Mouse (Mus musculus) gastrocnemius, postnatal 4 days (tissue): ENCODE results near the gene Tbc1d1. TPM values are rescaled to one million over a fixed set of nuclear protein-coding genes. Genes with fewer than 3 reads are reported as not detected.

Experiments used
- DNase-seq, 2 experiments: peaks; one replicate each; pipeline ENCODE4 v3.0.0; 2021 to 2022; ENCODE audit warnings: low spot score in 2 of 2, mixed read lengths in 2 of 2
- total RNA-seq, 2 experiments: library from RNA; stranded (reverse); gene quantifications; 2 replicates each; pipeline ENCODE4 v1.2.3; 2021

Gene Tbc1d1
- total RNA-seq, 2 experiments from 2014 or later, result 22.9 to 28.7 TPM

DNA sequence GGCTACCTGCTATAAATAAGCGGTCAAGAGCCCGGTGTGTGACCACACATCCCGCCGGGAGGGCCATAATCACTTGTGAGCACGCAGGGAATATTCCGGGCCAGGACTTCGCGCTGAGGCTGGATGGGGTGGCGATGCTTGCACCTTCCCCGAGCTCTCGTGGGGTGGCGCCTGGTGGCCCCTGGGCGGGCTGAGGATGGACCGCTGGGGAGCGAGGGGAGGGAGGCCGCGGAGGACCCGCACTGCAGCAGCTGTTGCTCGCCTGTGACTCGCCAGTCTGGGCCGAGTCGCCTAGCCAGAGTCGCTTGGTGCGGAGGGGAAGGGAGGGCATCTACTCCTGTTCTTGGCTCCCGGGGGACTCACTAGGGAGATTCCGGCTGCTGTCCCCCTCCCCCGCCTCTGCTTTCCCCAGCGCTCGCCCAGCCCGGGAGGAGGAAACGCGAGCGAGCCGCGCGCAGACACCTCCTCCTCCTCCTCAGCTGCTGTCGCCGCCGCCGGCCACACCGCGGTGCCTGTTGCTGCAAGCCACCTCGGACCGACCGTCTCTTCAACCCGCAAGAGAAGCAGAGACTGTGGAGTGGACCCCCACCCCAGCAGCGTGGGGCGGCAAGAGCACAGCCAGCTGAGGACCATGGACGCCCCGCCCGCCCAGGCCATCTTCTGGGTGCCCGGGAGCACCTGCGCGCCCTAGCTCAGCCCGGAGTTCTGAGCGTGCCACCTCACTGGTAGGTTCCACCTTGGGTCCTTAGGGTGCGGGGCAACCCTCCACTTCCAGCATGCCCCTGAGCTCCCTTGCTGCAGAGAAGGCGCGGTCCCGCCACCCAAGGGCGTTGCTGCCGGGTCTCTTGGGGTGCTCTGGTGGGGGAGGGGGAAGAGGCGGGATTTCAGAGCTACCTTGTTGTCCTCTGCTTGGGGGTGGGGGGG, 3.9 kb downstream of the Tbc1d1 start:
- peak; percentile 35 to 57 for DNase-seq

DNA sequence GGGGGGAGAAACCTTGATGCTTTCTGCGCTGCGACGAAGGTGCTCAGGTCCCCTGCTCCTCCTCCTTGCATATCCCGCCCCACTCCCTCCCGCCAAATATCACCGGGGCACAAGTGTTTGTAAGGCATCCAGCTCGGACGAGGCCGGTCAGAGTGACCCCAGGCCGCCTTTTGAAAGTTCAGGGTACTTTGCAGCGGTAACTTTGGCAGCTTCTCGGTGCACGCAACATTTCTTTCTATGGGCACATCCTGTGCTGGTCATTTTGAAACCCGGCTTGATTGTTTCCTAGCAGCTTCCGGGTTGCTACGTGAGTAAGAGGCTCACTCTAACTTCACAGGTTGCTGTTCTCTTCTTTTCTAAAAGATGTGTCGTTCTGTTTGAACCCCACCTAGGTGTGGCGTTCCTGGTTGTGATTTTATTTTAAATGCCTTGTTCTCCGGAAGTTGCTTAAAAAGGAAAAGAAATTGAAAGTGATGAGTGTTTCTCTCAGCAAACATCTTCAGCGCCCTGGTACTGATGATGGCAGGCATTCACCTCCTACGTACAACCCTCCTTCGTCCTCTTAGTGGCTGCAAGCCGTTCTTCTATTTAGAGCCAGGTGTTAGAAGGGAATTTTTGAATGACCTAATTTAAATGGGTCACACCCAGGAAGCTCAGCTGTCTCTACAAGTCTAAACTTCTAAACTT, 4.7 kb downstream of the Tbc1d1 start:
- no peak for DNase-seq

DNA sequence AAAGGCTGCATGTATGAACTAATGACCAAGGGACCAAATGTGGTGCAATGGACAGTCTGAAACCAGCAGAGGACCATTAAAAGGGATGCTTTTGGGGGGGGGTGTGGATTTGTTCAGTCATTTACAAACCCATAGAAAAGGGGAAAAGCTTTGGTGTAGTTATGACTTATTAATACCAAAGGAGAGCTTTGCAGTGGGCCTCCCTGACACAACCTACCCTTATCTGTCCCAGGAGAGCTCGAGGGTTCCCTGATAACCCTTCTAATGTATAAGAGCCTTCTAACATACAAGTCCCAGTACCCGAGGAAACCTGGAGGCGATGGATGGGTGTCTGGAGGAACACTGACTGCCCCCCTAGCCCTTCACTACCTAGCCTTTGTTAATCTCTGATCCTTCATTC, 5.8 kb downstream of the Tbc1d1 start:
- DNase-seq, result no peak

DNA sequence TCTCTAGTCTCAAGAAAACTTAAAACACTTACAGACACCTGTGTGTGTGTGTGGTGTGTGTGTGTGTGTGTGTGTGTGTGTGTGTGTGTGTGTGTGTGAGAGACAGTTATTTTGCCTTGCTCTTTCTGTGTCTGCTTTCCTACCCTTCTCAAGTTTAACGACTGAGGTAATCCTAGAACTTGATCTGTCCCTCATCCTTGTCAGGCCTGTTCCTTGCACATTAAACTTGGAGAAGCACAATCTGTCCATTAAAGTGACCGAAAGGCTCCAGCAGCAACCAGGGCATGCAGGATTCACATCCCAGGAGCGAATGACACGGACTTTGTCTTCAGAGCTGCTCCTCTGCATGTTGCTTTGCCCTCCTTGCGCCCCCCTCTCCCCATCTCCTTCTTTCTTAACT, 6.5 kb downstream of the Tbc1d1 start:
- DNase-seq, result no peak

DNA sequence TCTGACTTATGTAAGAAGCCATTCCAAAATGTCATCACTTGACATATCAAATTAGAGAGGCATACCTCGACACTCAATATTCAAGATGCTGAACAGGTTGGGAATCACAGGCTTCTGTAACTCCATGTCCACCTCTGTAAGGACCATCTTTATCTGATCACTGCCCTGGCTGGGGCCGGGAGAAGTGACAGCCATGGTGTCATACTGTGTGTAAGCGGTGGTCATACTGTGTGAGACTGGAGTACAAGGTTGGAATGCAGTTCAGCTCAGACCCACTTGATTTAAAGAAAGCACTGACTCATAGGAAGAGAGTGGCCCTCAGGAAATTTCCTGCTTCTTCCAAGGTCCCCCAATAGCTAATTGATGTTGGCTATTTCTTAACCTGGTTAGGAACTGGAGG, 8.3 kb downstream of the Tbc1d1 start:
- no peak for DNase-seq

DNA sequence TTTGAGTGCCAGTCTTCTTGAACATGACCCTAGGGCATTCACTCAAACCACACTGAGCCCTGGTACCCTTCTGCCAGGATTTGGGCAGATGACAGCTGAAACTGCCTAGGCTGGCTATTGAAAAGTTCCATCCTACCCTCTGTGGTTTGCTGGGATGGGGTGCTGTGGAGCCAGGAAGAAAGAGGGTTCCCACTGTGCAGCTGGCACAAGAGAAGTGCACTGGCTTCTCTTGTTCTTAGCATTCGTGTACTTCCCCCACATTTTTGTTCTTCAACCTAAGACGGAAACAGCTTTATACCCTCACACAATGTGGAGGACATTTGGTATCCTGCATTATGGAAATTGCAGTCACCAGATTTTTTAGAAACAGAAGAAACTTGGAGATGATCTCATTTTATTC, 9.7 kb downstream of the Tbc1d1 start:
- DNase-seq, result no peak

DNA sequence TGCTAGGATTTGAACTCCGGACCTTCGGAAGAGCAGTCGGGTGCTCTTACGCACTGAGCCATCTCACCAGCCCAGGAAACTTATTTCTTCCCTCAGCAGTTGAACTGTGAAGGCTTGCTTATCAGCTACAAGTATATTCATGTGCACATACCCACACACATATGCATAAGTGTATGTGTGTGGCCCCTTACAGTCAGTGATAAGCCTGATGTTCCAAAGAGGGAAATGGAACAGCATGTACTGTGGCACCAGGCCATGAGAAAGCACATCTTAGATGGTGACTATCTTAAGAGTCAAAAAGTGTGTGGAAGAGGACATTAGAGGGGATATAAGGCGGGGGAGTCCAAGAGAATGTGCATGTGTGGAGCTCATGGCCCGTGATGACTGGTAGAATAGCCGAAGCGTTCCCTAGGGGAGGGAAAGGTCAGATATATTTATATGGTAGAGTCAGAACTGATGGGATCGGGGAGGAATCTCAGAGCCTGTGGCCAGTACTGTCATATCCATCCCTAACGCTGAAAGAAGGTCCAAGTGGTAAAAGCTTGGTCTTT, 13.0 kb downstream of the Tbc1d1 start:
- DNase-seq, result no peak

DNA sequence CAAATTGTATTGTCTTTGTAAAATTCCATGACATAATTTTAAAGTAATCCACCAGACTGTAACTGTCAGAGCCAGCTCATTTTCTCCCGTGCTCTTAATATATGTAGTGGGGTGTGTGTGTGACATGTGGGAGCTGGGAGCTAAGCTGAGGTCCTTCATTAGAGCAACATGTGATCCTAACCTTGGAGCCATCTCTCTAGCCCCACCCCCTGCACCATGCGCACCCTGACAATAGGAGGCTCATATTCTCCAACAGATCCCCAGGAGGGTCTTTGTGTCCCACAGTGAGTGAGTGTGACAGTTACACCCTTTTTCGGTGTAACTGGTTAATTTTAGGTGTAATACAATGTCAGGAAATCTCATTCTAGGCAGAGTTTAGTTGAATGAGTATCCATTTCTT, 16.8 kb downstream of the Tbc1d1 start:
- no peak for DNase-seq

DNA sequence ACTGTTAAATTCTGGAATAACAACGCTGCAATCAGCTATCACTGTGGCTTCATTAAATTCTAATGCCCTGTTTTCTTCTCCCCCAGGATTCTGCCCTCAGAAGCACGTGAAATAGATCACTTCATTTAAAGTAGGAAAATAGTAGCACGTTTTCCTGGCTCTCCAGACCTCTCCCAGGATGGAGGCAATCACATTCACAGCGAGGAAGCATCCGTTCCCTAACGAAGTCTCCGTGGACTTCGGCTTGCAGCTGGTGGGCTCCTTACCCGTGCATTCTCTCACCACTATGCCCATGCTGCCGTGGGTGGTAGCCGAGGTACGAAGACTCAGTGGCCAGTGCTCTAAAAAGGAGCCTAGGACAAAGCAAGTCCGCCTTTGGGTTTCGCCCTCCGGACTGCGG, 17.2 kb downstream of the Tbc1d1 start:
- DNase-seq, result no peak

DNA sequence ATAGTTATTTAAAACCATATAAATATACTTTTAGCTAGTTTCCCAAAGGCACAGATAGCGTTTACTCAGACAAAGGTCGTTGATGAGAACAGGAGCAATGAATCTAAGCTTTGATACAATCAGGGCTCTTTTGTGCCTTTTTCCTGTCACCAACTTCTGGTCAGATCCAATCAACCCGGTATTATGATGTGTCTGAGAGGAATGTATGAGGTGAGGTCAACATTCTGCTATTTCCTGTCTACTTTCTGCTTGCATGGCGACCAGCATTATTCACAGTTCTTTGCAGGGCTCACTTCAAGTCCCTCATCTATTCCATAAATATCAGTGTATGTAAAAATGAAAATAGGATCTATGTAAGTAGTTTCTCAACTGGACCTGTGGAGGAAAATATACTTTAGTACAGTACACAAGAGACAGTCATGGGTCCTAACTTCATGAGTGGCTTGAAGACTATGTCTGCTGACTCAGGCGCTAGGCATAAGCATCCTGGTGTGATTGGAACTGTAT, 18.4 kb downstream of the Tbc1d1 start:
- DNase-seq, result no peak

DNA sequence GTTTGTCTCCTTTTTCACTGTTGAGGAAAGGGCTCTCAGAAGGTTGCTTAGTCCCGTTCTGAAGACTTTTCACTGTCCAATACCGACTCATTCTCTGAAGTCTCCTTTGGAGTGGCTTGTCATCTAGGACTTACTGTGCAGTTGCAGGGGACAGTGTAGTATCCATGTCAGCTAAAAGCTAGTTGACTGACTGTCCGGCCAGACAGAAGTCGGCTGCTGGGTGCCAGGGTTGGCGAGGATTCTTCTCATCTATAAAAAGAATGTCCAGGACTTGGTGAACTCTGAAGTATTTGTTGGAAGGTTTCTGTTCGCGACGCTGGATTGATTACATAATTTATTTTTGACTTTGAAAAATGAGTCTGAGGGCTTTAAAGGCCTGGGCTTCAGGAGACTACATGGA, 24.4 kb downstream of the Tbc1d1 start:
- no peak for DNase-seq

DNA sequence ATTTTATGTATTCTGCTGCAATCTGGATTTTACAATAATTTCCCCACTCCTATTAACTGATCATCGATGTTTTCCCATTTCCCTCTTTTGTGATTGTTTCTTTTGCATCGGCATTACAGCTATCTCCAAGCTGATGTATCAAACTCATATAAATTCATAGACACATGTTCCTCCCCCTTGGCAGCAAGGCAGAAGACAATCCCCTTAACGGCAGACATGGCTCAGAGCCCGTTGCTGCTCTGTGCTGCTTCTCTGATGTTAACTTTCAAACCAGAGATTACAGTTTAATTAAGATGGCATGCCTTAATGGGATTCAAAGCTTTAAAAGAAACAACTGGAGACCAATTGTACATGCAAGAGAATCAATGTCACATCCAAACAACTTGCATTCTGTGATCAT, 27.6 kb downstream of the Tbc1d1 start:
- DNase-seq, result no peak

DNA sequence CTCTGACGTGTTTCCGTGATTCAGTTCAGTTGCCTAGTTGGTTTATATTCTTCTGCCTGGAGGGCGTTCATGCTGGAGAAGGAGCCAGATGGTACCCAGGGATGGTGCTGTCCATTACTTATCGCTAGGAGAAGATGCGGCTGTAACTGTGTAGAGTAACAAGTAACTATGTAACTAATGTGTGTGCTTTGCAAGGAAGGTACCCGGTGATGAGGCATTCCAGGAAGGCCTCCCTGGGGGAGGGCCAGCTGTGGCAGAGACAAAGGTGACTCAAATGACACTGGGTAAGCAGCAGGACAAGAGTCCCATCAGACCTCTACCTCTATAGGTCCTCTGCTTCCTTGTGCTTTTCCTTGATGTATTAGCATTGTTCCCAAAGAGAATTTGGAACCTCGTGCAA, 29.2 kb downstream of the Tbc1d1 start:
- DNase-seq, result no peak

DNA sequence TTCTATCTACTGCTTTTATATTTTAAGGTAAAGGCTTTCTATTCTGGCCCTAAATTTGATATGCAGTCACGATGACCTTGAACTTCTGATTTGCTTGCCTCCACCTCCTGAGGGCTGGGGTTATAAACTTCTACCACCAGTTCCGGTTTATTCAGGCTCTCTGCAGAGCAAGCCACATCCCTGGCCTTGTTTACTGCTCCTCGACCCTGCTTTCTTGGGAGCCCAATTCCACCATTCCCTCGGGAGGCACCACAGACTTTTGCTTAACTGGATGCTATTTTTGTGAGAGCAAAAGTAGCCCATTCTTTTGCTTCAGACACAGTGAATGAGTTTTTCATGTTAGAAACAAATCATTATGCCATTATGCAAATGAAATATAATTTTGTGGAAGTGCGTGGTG, 30.5 kb downstream of the Tbc1d1 start:
- no peak for DNase-seq

DNA sequence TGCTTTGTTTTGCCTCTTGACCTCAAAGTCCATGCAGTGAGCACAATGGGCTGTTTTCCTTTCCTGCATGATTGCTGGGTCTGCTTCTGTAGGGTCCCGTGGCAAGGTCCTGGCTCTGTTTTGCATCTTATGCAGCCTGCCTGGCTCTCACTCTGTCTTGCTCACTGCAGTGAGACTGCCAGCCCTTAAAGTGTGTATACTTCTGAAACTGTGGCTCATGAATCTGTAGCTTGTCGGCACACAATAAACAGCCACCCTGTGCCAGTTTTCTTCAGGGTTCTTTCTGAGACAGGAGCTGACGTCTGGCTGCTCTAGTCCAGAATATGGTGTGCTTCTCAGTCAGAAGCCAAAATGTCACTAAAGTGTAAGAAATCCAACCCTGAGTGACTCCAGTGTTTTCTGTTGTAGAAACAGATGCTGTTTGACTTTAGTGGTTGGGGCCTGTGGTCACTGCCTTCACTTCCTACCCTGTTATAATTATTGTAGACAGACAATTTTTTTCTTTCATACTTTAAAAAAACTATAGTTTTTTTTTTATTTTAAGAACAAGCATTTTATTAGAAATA, 32.1 kb downstream of the Tbc1d1 start:
- no peak for DNase-seq

DNA sequence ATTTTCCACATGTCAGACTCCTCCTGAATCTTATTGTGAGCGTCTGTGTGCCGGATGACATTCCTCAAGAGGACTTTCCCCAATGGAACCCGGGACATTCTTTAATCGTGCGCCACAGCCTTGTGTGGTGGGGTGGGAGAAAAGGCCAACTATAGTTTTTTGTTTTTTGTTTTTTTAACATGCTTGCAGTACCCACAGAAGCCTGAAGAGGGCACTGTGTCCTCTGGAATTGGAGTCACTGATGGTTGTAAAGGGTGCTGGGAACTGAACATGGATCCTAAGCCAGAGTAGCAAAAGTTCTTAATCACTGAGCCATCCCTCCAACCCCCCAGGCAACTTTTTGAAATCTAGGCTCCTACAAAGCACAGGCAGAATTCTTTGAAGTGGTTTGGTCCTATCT, 34.8 kb downstream of the Tbc1d1 start:
- DNase-seq, result no peak

DNA sequence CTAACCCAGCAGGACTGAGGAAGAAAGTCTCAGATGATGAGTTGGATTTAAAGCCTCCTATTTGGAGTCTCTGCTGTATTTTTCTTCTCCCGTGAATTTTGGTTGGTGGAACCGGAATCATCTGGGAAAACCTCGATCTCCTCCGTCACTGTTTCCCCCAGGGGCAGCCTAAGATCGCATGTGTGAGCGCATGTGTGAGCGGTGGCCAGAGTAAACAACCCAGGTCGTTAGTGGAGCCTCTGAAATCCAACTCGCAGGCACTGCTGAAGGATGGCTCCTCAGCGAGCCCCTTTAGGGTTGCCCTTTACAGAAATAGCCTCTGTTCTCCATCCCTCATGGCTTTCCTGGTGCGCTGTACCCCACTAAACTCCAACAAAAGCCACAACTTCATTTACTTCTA, 37.2 kb downstream of the Tbc1d1 start:
- no peak for DNase-seq

DNA sequence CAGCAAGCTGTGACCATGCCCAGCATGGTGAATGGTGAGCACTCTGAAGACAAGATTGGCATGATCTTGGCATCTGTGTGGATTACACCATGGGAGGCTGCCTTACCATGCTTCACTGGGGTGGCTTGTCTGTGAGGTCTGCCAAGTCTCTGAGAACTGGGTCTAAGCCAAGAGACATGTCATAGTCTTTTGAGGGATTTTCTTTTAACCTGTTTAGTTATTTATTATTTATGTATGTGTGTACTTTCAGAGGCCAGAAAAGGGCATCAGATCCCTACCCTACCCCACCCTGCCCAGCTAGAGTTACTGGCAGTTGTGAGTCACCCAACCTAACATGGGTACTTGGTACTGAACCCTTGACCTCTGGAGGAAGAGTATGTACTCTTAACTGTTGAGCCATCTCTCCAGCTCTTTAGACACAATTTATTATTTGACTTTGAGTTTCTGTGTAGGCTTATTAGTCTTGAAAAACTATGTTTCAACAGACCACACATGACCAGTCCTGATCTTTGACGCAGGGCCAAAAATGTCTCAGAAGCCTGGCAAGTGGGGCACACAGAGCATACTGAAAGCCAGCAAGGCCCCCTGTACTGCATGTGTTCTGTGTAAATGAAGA, 40.3 kb downstream of the Tbc1d1 start:
- DNase-seq, result no peak

DNA sequence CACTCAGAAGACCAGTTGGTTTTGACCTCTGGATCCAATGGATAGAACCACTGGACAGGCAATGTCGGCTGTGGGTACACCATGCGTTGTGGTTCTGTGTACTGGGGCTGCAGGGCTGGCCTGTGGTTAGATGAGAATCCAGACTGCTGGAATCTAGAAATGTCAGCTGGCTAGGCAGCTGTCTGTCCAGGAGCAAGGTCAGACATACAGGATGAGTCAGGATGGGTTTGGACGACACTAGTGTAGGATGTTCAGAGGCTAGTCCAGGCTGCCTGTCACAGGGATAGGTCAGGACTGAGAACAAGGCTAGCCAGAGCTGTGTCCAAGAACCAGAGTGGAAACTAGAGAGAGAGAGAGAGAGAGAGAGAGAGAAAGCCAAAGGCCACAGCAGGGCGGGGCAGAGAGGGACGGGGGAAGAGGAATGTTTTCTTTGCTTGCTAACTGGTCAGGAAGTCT, 40.8 kb downstream of the Tbc1d1 start:
- DNase-seq, result no peak

DNA sequence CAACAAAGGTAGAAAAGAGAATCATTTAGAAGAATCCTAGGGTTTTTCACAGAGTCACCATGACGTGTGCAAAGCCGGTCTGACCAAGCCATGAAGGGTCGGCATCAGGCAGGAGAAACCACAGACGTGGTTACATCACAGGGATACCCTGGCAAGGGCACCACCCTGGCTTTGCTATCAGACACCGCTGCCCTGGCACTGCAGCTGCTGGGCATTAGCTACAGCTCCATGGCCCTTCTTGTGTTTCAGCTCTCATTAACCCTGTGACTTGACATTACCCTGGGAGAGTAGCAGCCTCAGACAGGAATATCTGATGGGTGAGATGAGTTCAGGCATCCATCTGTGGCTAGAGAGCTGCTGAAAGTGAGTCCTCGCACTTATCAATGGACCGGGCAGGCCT, 42.5 kb downstream of the Tbc1d1 start:
- peak in 1 of 2 experiments; percentile 48 for DNase-seq

DNA sequence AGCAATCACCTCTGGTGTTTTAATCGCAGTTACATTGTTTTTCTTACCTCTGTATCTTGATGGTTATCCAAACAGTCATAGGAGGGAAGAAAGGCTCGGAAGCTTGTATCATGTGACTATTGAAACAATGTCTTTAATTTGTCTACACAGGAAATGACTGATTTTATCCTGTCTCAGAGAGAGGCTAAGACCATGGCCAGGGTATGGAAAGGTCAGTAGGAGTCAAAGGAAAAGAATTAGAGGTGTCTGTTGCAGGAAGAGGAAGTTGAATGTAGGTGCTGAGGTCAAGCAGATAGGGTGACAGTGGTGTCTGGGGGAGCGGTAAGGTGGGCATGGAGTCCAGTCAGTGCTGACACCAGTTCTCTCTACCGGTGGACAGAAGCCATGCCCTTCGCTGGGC, 45.0 kb downstream of the Tbc1d1 start:
- no peak for DNase-seq
